Mouse (Mus musculus) intestine, embryonic 15.5 days (tissue): ENCODE measurements around the gene Ttc4. TPM values are rescaled to one million over a fixed set of nuclear protein-coding genes. Genes with fewer than 3 reads are reported as not detected.

Experiments used
- ATAC-seq: fragments of 200-750 bp; cut with Nextera tagmentation; 2 replicates; pipeline ENCODE4 v1.8.0; 2017; ENCODE audit warnings: moderate TSS enrichment, moderate library complexity
- H3K27ac ChIP-seq: fragments of 300-500 bp; sonication (generic); 2 replicates; pipeline ENCODE4 v1.5.1; 2015; ENCODE audit warnings: mild to moderate bottlenecking, inconsistent platforms
- H3K27me3 ChIP-seq: fragments of 300-500 bp; sonication (generic); replicated peaks from 2 replicates; pipeline ENCODE4 v1.6.1; 2015; ENCODE audit warnings: inconsistent platforms
- H3K36me3 ChIP-seq: fragments of 300-500 bp; sonication (generic); 2 replicates; pipeline ENCODE4 v1.6.1; 2015; ENCODE audit warnings: inconsistent platforms
- H3K4me1 ChIP-seq: fragments of 300-500 bp; sonication (generic); replicated peaks from 2 replicates; pipeline ENCODE4 v1.6.1; 2015; ENCODE audit warnings: inconsistent platforms
- H3K4me2 ChIP-seq: fragments of 300-500 bp; sonication (generic); replicated peaks from 2 replicates; pipeline ENCODE4 v1.6.1; 2015; ENCODE audit warnings: mild to moderate bottlenecking, inconsistent platforms
- H3K4me3 ChIP-seq: fragments of 300-500 bp; sonication (generic); replicated peaks from 2 replicates; pipeline ENCODE4 v1.5.1; 2015; ENCODE audit warnings: inconsistent platforms
- H3K9ac ChIP-seq: fragments of 300-500 bp; sonication (generic); 2 replicates; pipeline ENCODE4 v1.6.1; 2015; ENCODE audit warnings: inconsistent platforms
- H3K9me3 ChIP-seq: fragments of 300-500 bp; sonication (generic); 2 replicates; pipeline ENCODE4 v1.6.1; 2016; ENCODE audit warnings: inconsistent platforms
- WGBS: fragments of 180-500 bp; shearing (Covaris S2); methylation state at CpG from one replicate; pipeline ENCODE4 v1.1.7; 2015; 5-methylcytosine and 5-hydroxymethylcytosine counted together
- polyA plus RNA-seq: library from polyadenylated mRNA; unstranded; fragments of >200 nt; fragmentation: Nextera tagmentation; extraction: Ambion mirVana; gene quantifications from 2 replicates; pipeline ENCODE4 v1.2.1, GENCODE M21; 2015

Ttc4 gene
- polyA plus RNA-seq, 1 experiment from 2014 or later = 72.0 TPM

DNA sequence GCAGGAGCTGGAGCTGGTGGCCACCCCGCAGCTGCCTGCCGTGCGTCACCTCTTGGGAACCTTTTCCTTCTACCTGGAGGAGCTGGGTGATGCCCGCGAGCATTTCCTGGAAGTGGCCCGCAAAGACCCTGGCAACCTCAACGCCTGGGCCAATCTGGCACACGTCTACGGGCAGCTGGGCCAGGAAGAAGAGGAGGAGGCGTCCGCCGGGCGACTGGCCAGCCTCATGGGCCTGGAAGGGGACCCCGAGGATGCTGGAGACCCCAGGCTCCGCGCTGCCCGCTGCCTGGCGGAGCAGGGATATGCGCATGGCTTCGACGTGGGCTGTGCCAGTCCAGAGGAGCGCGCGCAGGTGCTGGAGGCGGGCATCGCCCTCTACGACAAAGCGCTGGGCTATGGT, 56.0 kb downstream of the Ttc4 start:
- no peak for ATAC-seq
- WGBS = 28% methylated on average over 28 of the region's 28 CpGs

GRCm38 (mm10) chr4:106622030-106622493, 56.7 kb downstream of the Ttc4 start, which contains the start of gene Ttc22:
Gene Ttc22 (plus strand): TSS chr4:106622432.
- Histone ChIP-seq H3K27ac (peak within 1 kb of the TSS; percentile 74), H3K9me3 (no peaks in the 10 kb centered on the region), H3K4me3 (peak within 1 kb of the TSS; percentile 27), H3K9ac (peak within 1 kb of the TSS; percentile 18), H3K27me3 (peaks cover 27% of the 10 kb centered on the region), H3K4me1 (peaks cover 11% of the 10 kb centered on the region), H3K4me2 (peak within 1 kb of the TSS; percentile 54), H3K36me3 (no peaks in the 10 kb centered on the region)
- ATAC-seq = peak; percentile 87
- 12% methylated on average over 16 of the region's 16 CpGs for WGBS

More for the DNA sequence above, 56.0 kb downstream of the Ttc4 start:
- Histone ChIP-seq H3K36me3 (no peaks in the 10 kb centered on the region), H3K27me3 (peaks cover 27% of the 10 kb centered on the region), H3K4me1 (peaks cover 10% of the 10 kb centered on the region; the same call in 1 of the 2 replicates), H3K9me3 (no peaks in the 10 kb centered on the region), H3K4me2 (peak overlapping the region; percentile 54), H3K4me3 (peak overlapping the region; percentile 27), H3K27ac (no peak overlapping the region), H3K9ac (peak overlapping the region; percentile 18)

DNA sequence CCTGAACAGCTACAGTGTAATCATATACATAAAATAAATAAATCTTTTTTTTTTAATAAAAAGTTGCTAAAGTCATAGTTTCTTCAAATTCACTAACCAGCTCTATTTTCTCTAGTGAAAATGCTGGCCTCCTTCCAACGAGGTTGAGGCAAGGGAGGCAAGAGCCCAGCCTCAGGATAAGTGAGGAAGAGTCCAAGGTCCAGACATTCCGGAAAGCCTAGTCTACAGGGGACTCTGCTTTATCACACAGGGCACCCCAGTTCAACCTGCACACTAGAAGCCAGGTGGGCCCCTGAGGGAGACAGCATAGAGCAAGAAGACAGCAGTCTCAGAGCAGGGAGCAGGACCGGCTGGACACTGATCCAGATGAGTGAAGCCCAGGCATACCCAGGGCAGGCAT, 57.3 kb downstream of the Ttc4 start:
- Histone ChIP-seq H3K27ac (peak overlapping the region; percentile 74), H3K36me3 (no peaks in the 10 kb centered on the region), H3K9me3 (no peaks in the 10 kb centered on the region), H3K9ac (0 out of 2 replicates have a peak overlapping the region, but pooled peaks have one; percentile 18), H3K27me3 (peaks cover 27% of the 10 kb centered on the region), H3K4me2 (peak overlapping the region; percentile 54), H3K4me1 (peaks cover 14% of the 10 kb centered on the region), H3K4me3 (no peak overlapping the region)
- ATAC-seq = peak; percentile 85
- 63% methylated on average over 3 of the region's 3 CpGs for WGBS

DNA sequence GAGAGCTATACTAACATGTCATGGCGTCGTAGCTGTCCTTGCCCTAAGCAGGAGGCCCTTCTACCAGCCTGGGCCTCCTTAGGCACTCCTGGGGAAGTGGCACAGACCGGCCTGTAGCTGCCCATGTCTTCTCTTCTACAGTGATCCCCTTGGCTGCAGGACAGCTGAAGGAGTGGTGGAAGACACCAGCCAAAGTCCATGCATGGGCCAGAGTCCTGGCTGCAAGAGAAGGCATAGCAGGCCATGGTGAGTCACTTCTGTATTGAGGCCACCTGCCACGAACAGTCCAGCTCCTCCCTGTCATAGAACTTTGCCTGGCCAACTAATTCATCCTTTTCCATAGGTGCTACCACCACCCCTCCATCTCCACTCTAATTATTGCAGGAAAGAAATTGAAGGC, 59.8 kb downstream of the Ttc4 start:
- Histone ChIP-seq H3K4me2 (no peak overlapping the region), H3K4me1 (peaks cover 14% of the 10 kb centered on the region), H3K27me3 (peaks cover 22% of the 10 kb centered on the region), H3K4me3 (no peak overlapping the region), H3K9ac (no peak overlapping the region), H3K27ac (no peak overlapping the region), H3K36me3 (no peaks in the 10 kb centered on the region), H3K9me3 (no peaks in the 10 kb centered on the region)
- WGBS = 81% methylated on average over 4 of the region's 4 CpGs
- peak; percentile 14; the same call in 1 of the 2 replicates for ATAC-seq

GRCm38 (mm10) chr4:106617056-106617455, 61.7 kb downstream of the Ttc4 start, which contains the start of gene Lexm:
Gene Lexm (minus strand): TSS chr4:106617241.
- no peak within 1 kb of the TSS for H3K9ac ChIP-seq
- H3K36me3 ChIP-seq = no peaks in the 10 kb centered on the region
- WGBS = 1% methylated on average over 19 of the region's 19 CpGs
- no peaks in the 10 kb centered on the region for H3K9me3 ChIP-seq
- H3K4me3 ChIP-seq = peak within 1 kb of the TSS; percentile 20
- H3K27ac ChIP-seq = no peak within 1 kb of the TSS
- peak within 1 kb of the TSS; percentile 66 for H3K4me2 ChIP-seq
- H3K4me1 ChIP-seq = peaks cover 9% of the 10 kb centered on the region
- ATAC-seq = no peak
- peaks cover 3% of the 10 kb centered on the region for H3K27me3 ChIP-seq

DNA sequence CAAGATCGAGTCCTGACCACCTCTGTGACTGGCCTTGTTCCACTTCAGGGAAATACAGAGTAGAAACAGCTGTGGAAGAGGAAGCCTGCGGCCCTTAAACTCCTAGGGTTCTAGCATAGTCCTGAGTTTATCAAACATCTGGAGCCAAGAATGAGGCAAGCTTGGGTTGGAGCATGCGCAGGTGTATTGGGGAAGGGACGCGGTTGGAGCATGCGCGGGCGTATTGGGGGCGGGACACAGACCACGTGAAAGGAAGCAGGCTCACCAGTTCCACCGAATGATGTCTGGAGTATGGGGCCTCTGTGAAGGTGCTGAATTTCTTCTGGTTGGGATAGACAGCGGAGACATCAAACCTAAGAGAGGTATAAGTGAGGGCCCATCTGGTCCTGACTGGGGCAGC, 63.1 kb downstream of the Ttc4 start:
- Histone ChIP-seq H3K4me3 (no peak overlapping the region), H3K9ac (no peak overlapping the region), H3K36me3 (no peaks in the 10 kb centered on the region), H3K4me2 (no peak overlapping the region), H3K9me3 (no peaks in the 10 kb centered on the region), H3K27ac (no peak overlapping the region), H3K4me1 (peaks cover 5% of the 10 kb centered on the region), H3K27me3 (no peaks in the 10 kb centered on the region)
- no peak for ATAC-seq
- WGBS = 77% methylated on average over 12 of the region's 12 CpGs

GRCm38 (mm10) chr4:106614881-106615280, 63.9 kb downstream of the Ttc4 start:
- Histone ChIP-seq H3K27ac (no peak overlapping the region), H3K27me3 (no peaks in the 10 kb centered on the region), H3K4me3 (no peak overlapping the region), H3K4me1 (peaks cover 5% of the 10 kb centered on the region), H3K9ac (no peak overlapping the region), H3K9me3 (no peaks in the 10 kb centered on the region), H3K4me2 (no peak overlapping the region), H3K36me3 (no peaks in the 10 kb centered on the region)
- ATAC-seq = no peak
- 82% methylated on average over 9 of the region's 9 CpGs for WGBS

- no peak overlapping the region for H3K27ac ChIP-seq
Measured at GRCm38 (mm10) chr4:106614180-106614797, 64.5 kb downstream of the Ttc4 start.

DNA sequence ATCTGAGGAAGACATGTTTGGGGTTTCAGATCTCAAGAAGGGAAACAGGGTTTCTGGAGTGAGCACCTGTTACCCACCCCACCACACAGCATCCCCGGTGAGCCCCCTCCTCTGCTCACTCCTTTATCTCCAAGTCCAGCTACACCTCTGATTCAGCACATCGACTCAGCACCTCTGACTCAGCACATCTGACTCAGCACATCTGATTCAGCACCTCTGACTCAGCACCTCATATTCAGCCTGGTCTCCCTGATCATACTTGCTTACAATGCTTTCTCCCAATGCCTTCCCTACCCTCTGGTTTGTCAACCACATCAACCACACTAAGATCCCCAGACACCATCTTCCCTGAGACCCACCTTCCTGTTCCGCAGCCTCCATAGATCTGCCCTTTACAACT, 65.2 kb downstream of the Ttc4 start:
- Histone ChIP-seq H3K27ac (no peak overlapping the region), H3K9ac (no peak overlapping the region), H3K4me1 (peaks cover 5% of the 10 kb centered on the region), H3K9me3 (no peaks in the 10 kb centered on the region), H3K36me3 (no peaks in the 10 kb centered on the region), H3K4me3 (no peak overlapping the region), H3K4me2 (no peak overlapping the region), H3K27me3 (no peaks in the 10 kb centered on the region)
- no peak for ATAC-seq
- WGBS = 64% methylated on average over 3 of the region's 3 CpGs

More at GRCm38 (mm10) chr4:106614180-106614797, 64.5 kb downstream of the Ttc4 start:
- Histone ChIP-seq H3K4me3 (no peak overlapping the region), H3K36me3 (no peaks in the 10 kb centered on the region), H3K9ac (no peak overlapping the region), H3K9me3 (no peaks in the 10 kb centered on the region), H3K27me3 (no peaks in the 10 kb centered on the region), H3K4me2 (no peak overlapping the region), H3K4me1 (peaks cover 5% of the 10 kb centered on the region)
- peak; percentile 43; the same call in 1 of the 2 replicates for ATAC-seq
- 47% methylated on average over 7 of the region's 7 CpGs for WGBS

DNA sequence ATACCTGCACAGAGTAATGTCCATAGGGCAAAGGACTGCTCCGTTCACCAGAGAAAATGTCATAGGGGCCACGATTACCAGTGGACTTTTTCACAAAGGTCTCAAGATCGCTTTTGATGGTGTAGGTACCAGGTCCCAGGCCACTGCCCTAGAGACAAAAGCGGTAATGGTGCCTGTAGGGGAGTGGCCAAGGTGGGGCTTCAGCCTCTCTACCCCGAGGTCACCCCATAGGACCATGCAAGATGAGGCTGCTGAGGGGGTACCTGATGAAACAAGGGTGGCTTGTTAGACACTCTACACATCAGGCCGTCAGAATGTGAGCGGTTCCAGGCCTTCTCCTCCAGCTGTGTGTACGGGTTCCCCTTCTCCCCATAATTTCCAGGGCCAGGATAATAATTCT, 65.6 kb downstream of the Ttc4 start:
- no peak overlapping the region for H3K4me2 ChIP-seq
- no peaks in the 10 kb centered on the region for H3K27me3 ChIP-seq
- no peak overlapping the region for H3K27ac ChIP-seq
- H3K4me3 ChIP-seq = no peak overlapping the region
- H3K9me3 ChIP-seq = no peaks in the 10 kb centered on the region
- H3K36me3 ChIP-seq = no peaks in the 10 kb centered on the region
- WGBS = 77% methylated on average over 8 of the region's 8 CpGs
- H3K9ac ChIP-seq = no peak overlapping the region
- peaks cover 5% of the 10 kb centered on the region for H3K4me1 ChIP-seq
- ATAC-seq = no peak

Other genes starting within 250 kb of the Ttc4 start
- gene Pcsk9, start 214.6 kb downstream of the Ttc4 start, polyA plus RNA-seq = 155 and 161 TPM in 2 replicates
- not detected in 2 replicates for gene Bsnd, start 186.7 kb downstream of the Ttc4 start, polyA plus RNA-seq
- gene Dhcr24, start 117.9 kb downstream of the Ttc4 start, polyA plus RNA-seq = 8.0 and 9.1 TPM in 2 replicates
- gene Lexm, start 61.7 kb downstream of the Ttc4 start, polyA plus RNA-seq = not detected in 2 replicates
- 8.6 and 10.1 TPM in 2 replicates for gene Ttc22, start 56.5 kb downstream of the Ttc4 start, polyA plus RNA-seq
- 14.5 and 15.0 TPM in 2 replicates for gene Pars2, start 27.9 kb downstream of the Ttc4 start, polyA plus RNA-seq
- 0.16 and 0.38 TPM in 2 replicates for gene Mroh7, start 52.0 kb upstream of the Ttc4 start, polyA plus RNA-seq
- 1.2 and 1.3 TPM in 2 replicates for gene Fam151a, start 54.9 kb upstream of the Ttc4 start, polyA plus RNA-seq
- gene Acot11, start 126.1 kb upstream of the Ttc4 start, polyA plus RNA-seq = 12.2 and 14.1 TPM in 2 replicates
- gene Ssbp3, start 231.8 kb upstream of the Ttc4 start, polyA plus RNA-seq = 83.7 and 86.0 TPM in 2 replicates